In genomic region chr11:102946992-102947343, GRCm38 (mm10) we compare ENCODE assay signal across 8 mouse cellular contexts. TPM values are rescaled to one million over a fixed set of nuclear protein-coding genes. Genes with fewer than 3 reads are reported as not detected.
DNase-seq lines count a peak whose midpoint lies in the region; ATAC-seq and TF ChIP-seq lines count a peak whose summit lies in the region.

No protein-coding gene starts in this region.

- H3K4me3 ChIP-seq in lung, embryonic 14.5 days (ENCODE audit: low read depth, low read length) = peak overlapping the region; percentile 38
- peak overlapping the region; percentile 53 for H3K4me3 ChIP-seq in forebrain, embryonic 10.5 days
- peak overlapping the region; percentile 50 for H3K4me3 ChIP-seq in limb, embryonic 10.5 days
- H3K4me3 ChIP-seq in neural tube, embryonic 14.5 days (ENCODE audit: low read depth, low read length) = peak overlapping the region; percentile 31
- no peak overlapping the region for H3K4me3 ChIP-seq in cerebellum, adult 2 months (replicated peaks; ENCODE audit: insufficient read depth, low read depth, low read length)

- peaks cover 92% of the 10 kb centered on the region for H3K27me3 ChIP-seq in lung, embryonic 14.5 days (ENCODE audit: insufficient read depth, low read length)
- peaks cover 99% of the 10 kb centered on the region for H3K27me3 ChIP-seq in forebrain, embryonic 10.5 days (ENCODE audit: poor library complexity, severe bottlenecking)
- H3K27me3 ChIP-seq in limb, embryonic 10.5 days (ENCODE audit: low read depth, poor library complexity, severe bottlenecking) = peaks cover 100% of the 10 kb centered on the region
- peaks cover 56% of the 10 kb centered on the region for H3K27me3 ChIP-seq in neural tube, embryonic 14.5 days (ENCODE audit: control insufficient read depth, insufficient read depth, low read length)
- H3K27me3 ChIP-seq in cerebellum, adult 2 months (ENCODE audit: control insufficient read depth, insufficient read depth, low read length) = no peaks in the 10 kb centered on the region; the same call in 1 of the 2 replicates

- peak overlapping the region; percentile 68 for H3K4me2 ChIP-seq in lung, embryonic 14.5 days
- H3K4me2 ChIP-seq in neural tube, embryonic 14.5 days (ENCODE audit: low read depth, low read length) = peak overlapping the region; percentile 50

- peaks cover 6% of the 10 kb centered on the region for H3K4me1 ChIP-seq in lung, embryonic 14.5 days (ENCODE audit: insufficient read depth)
- peaks cover 54% of the 10 kb centered on the region for H3K4me1 ChIP-seq in forebrain, embryonic 10.5 days
- peaks cover 42% of the 10 kb centered on the region for H3K4me1 ChIP-seq in limb, embryonic 10.5 days
- peaks cover 10% of the 10 kb centered on the region; the same call in 1 of the 2 replicates for H3K4me1 ChIP-seq in neural tube, embryonic 14.5 days (ENCODE audit: control insufficient read depth, insufficient read depth, low read length)
- no peaks in the 10 kb centered on the region for H3K4me1 ChIP-seq in cerebellum, adult 2 months (ENCODE audit: control insufficient read depth, insufficient read depth, low read length)

- intact Hi-C loops in left cerebral cortex, postnatal 4 days (cut with DNase I) = no loop called here

- no peaks in the 10 kb centered on the region for H3K9me3 ChIP-seq in lung, embryonic 14.5 days (ENCODE audit: low read depth, low read length)
- H3K9me3 ChIP-seq in forebrain, embryonic 10.5 days = no peaks in the 10 kb centered on the region
- no peaks in the 10 kb centered on the region for H3K9me3 ChIP-seq in limb, embryonic 10.5 days (replicated peaks)
- H3K9me3 ChIP-seq in neural tube, embryonic 14.5 days (ENCODE audit: control insufficient read depth, low read length) = no peaks in the 10 kb centered on the region

- H3K27ac ChIP-seq in lung, embryonic 14.5 days (ENCODE audit: low read depth) = no peak overlapping the region
- peak overlapping the region; percentile 81 for H3K27ac ChIP-seq in forebrain, embryonic 10.5 days
- H3K27ac ChIP-seq in limb, embryonic 10.5 days = no peak overlapping the region; the same call in 1 of the 2 replicates
- H3K27ac ChIP-seq in neural tube, embryonic 14.5 days (ENCODE audit: low read depth, low read length) = no peak overlapping the region
- H3K27ac ChIP-seq in cerebellum, adult 2 months (ENCODE audit: insufficient read depth, low read length) = no peak overlapping the region

- no peak overlapping the region for H3K9ac ChIP-seq in lung, embryonic 14.5 days
- H3K9ac ChIP-seq in neural tube, embryonic 14.5 days (replicated peaks; ENCODE audit: low read depth, low read length) = no peak overlapping the region

- no peak for TF ChIP-seq POLR2A in cerebellum, adult 2 months (IDR thresholded peaks at IDR 0.05; ENCODE audit: borderline replicate concordance, insufficient read depth, low read length)

- no peaks in the 10 kb centered on the region for H3K36me3 ChIP-seq in lung, embryonic 14.5 days (ENCODE audit: insufficient read depth)
- no peaks in the 10 kb centered on the region for H3K36me3 ChIP-seq in forebrain, embryonic 10.5 days (replicated peaks)
- H3K36me3 ChIP-seq in limb, embryonic 10.5 days = no peaks in the 10 kb centered on the region
- H3K36me3 ChIP-seq in neural tube, embryonic 14.5 days (ENCODE audit: control insufficient read depth, insufficient read depth, low read length) = no peaks in the 10 kb centered on the region

- peak; percentile 43; the same call in 1 of the 2 replicates for TF ChIP-seq CTCF in lung, embryonic 14.5 days (IDR thresholded peaks at IDR 0.05; ENCODE audit: low read depth)
- TF ChIP-seq CTCF in cerebellum, adult 2 months (IDR thresholded peaks at IDR 0.05; ENCODE audit: borderline replicate concordance, insufficient read depth, low read depth, low read length) = no peak

- 11% methylated on average over 8 of the region's 8 CpGs for WGBS in lung, embryonic 14.5 days
- 2% methylated on average over 8 of the region's 8 CpGs for WGBS in forebrain, embryonic 10.5 days
- WGBS in limb, embryonic 10.5 days = 5% methylated on average over 8 of the region's 8 CpGs
- WGBS in neural tube, embryonic 14.5 days = 5% methylated on average over 8 of the region's 8 CpGs
- WGBS in cerebellum, adult 2 months = 18% methylated on average over 8 of the region's 8 CpGs

- no peak for DNase-seq in lung, embryonic 14.5 days
- no peak for DNase-seq in lung, postnatal 10 days
- no peak for DNase-seq in forebrain, embryonic 10.5 days (ENCODE audit: extremely low spot score, low spot score)
- no peak for DNase-seq in limb, embryonic 10.5 days (ENCODE audit: low spot score)
- DNase-seq in left cerebral cortex, postnatal 4 days = no peak
- DNase-seq in Muller cell, postnatal 12 days (ENCODE audit: inconsistent ontology term) = no peak
- DNase-seq in cerebellum, adult 2 months = no peak

- ATAC-seq in lung, embryonic 14.5 days (ENCODE audit: insufficient read depth) = peak; percentile 18
- ATAC-seq in neural tube, embryonic 14.5 days (ENCODE audit: low read depth) = peak; percentile 10; the same call in 1 of the 2 replicates

RNA-seq across cellular contexts. Expression of gene C1ql1, which starts 0.5 kb away (rescaled TPM):
- 2.7 and 3.1 TPM in 2 replicates for polyA plus RNA-seq in lung, embryonic 14.5 days (2014; fragmentation: Nextera tagmentation; extraction: Ambion mirVana)
- polyA plus RNA-seq in forebrain, embryonic 10.5 days (2016; fragmentation: Nextera tagmentation; extraction: Ambion mirVana) = 2.6 and 2.8 TPM in 2 replicates
- polyA plus RNA-seq in limb, embryonic 10.5 days (2016; fragmentation: Nextera tagmentation; extraction: Ambion mirVana) = 0.20 and 0.40 TPM in 2 replicates
- polyA plus RNA-seq in neural tube, embryonic 14.5 days (2014; fragmentation: Nextera tagmentation; extraction: Ambion mirVana) = 5.6 and 6.8 TPM in 2 replicates
- total RNA-seq in left cerebral cortex, postnatal 4 days (2021) = 10 to 100 TPM; 10.9 to 12.7 TPM
- 16.7 and 19.2 TPM in 2 replicates for polyA plus RNA-seq in cerebellum, adult 2 months (2012; rRNA removed)

RNA-seq across cellular contexts. Expression of gene Kif18b, which starts 22.0 kb away (rescaled TPM):
- 11.7 and 13.3 TPM in 2 replicates for polyA plus RNA-seq in lung, embryonic 14.5 days (2014; fragmentation: Nextera tagmentation; extraction: Ambion mirVana)
- polyA plus RNA-seq in forebrain, embryonic 10.5 days (2016; fragmentation: Nextera tagmentation; extraction: Ambion mirVana) = 14.5 and 15.5 TPM in 2 replicates
- 16.1 and 18.4 TPM in 2 replicates for polyA plus RNA-seq in limb, embryonic 10.5 days (2016; fragmentation: Nextera tagmentation; extraction: Ambion mirVana)
- polyA plus RNA-seq in neural tube, embryonic 14.5 days (2014; fragmentation: Nextera tagmentation; extraction: Ambion mirVana) = 0.84 and 0.88 TPM in 2 replicates
- total RNA-seq in left cerebral cortex, postnatal 4 days (2021) = 1 to 10 TPM; 3.7 to 4.1 TPM
- 0.05 and 0.10 TPM in 2 replicates for polyA plus RNA-seq in cerebellum, adult 2 months (2012; rRNA removed)

RNA-seq across cellular contexts. Expression of gene Gfap, which starts 46.3 kb away (rescaled TPM):
- polyA plus RNA-seq in lung, embryonic 14.5 days (2014; fragmentation: Nextera tagmentation; extraction: Ambion mirVana) = 0.20 and 0.41 TPM in 2 replicates
- polyA plus RNA-seq in forebrain, embryonic 10.5 days (2016; fragmentation: Nextera tagmentation; extraction: Ambion mirVana) = 0.09 and 0.10 TPM in 2 replicates
- 0.16 TPM in 1 of 2 replicates, not detected in the other for polyA plus RNA-seq in limb, embryonic 10.5 days (2016; fragmentation: Nextera tagmentation; extraction: Ambion mirVana)
- polyA plus RNA-seq in neural tube, embryonic 14.5 days (2014; fragmentation: Nextera tagmentation; extraction: Ambion mirVana) = 0.17 and 0.88 TPM in 2 replicates
- 10 to 100 TPM; 37.2 to 56.0 TPM for total RNA-seq in left cerebral cortex, postnatal 4 days (2021)
- polyA plus RNA-seq in cerebellum, adult 2 months (2012; rRNA removed) = 207 and 211 TPM in 2 replicates

Comparison
In these comparisons a context has a peak if more than half of its experiments do, and no peak if none do; other contexts are left out.
1. RNA of gene Gfap, which starts 46.3 kb away (polyA plus RNA-seq): 207 to 211 TPM in cerebellum, adult 2 months; 0.17 to 0.88 TPM in neural tube, embryonic 14.5 days, 0.20 to 0.41 TPM in lung, embryonic 14.5 days, 0.16 TPM in limb, embryonic 10.5 days and 0.09 to 0.10 TPM in forebrain, embryonic 10.5 days; every median in the first group is over 100 times any median in the second.